In genomic region chr2:25176573-25176972, GRCm38 (mm10) we compare ENCODE assay signal across 10 mouse cellular contexts. TPM values are rescaled to one million over a fixed set of nuclear protein-coding genes. Genes with fewer than 3 reads are reported as not detected.
DNase-seq lines count a peak whose midpoint lies in the region; ATAC-seq and TF ChIP-seq lines count a peak whose summit lies in the region.
"Had no signal": no experiment of that assay in that cellular context is flagged by ENCODE, and none has a peak within 500 bp of the region (broad histone marks: within the 10 kb centered on the region; RNA-seq: fewer than 3 reads in every experiment).

No protein-coding gene starts in this region.

- H3K36me3 ChIP-seq in forebrain, embryonic 12.5 days (replicated peaks) = no peaks in the 10 kb centered on the region
- no peaks in the 10 kb centered on the region for H3K36me3 ChIP-seq in intestine, postnatal 0 days (ENCODE audit: control insufficient read depth, insufficient read depth)
- H3K36me3 ChIP-seq in midbrain, embryonic 14.5 days (ENCODE audit: control insufficient read depth, insufficient read depth, low read length) = no peaks in the 10 kb centered on the region

- H3K4me3 ChIP-seq in forebrain, embryonic 12.5 days (replicated peaks) = no peak overlapping the region; the same call in 1 of the 2 replicates
- H3K4me3 ChIP-seq in intestine, postnatal 0 days (ENCODE audit: low read depth, low read length) = no peak overlapping the region
- H3K4me3 ChIP-seq in midbrain, embryonic 14.5 days (replicated peaks; ENCODE audit: low read depth, low read length) = no peak overlapping the region

- H3K4me1 ChIP-seq in forebrain, embryonic 12.5 days = peaks cover 63% of the 10 kb centered on the region
- peaks cover 38% of the 10 kb centered on the region for H3K4me1 ChIP-seq in intestine, postnatal 0 days (replicated peaks; ENCODE audit: control insufficient read depth, insufficient read depth, low read length)
- H3K4me1 ChIP-seq in midbrain, embryonic 14.5 days (ENCODE audit: control insufficient read depth, insufficient read depth, low read length) = peaks cover 46% of the 10 kb centered on the region

- DNase-seq in heart, adult 8-10 months (ENCODE audit: low spot score) = peak; percentile 72
- DNase-seq in heart, postnatal 36 days = no peak
- DNase-seq in midbrain, embryonic 14.5 days = no peak
- DNase-seq in thymus, postnatal 10 days (ENCODE audit: low spot score in 2 of 2) = no peak
- DNase-seq in ovary, adult 18-20 months (ENCODE audit: low spot score) = no peak
- no peak for DNase-seq in gastrocnemius, adult 8-10 months (ENCODE audit: low spot score in 2 of 2)
- DNase-seq: adrenal gland, postnatal 25 days had no signal

- peak overlapping the region; percentile 38; the same call in 1 of the 2 replicates for H3K9ac ChIP-seq in forebrain, embryonic 12.5 days
- no peak overlapping the region for H3K9ac ChIP-seq in intestine, postnatal 0 days (ENCODE audit: low read depth, low read length)
- 0 out of 2 replicates have a peak overlapping the region, but pooled peaks have one; percentile 2 for H3K9ac ChIP-seq in midbrain, embryonic 14.5 days (replicated peaks; ENCODE audit: low read length)

- ATAC-seq in forebrain, embryonic 12.5 days (ENCODE audit: low FRiP score) = no peak
- ATAC-seq in intestine, postnatal 0 days = no peak
- no peak for ATAC-seq in midbrain, embryonic 14.5 days (ENCODE audit: low FRiP score, low TSS enrichment)

- TF ChIP-seq CTCF in intestine, postnatal 0 days (IDR thresholded peaks at IDR 0.05; ENCODE audit: low read depth) = no peak

- 72% methylated on average over 6 of the region's 6 CpGs for WGBS in forebrain, embryonic 12.5 days
- 58% methylated on average over 6 of the region's 6 CpGs for WGBS in intestine, postnatal 0 days
- WGBS in midbrain, embryonic 14.5 days = 73% methylated on average over 6 of the region's 6 CpGs

- H3K9me3 ChIP-seq in forebrain, embryonic 12.5 days = no peaks in the 10 kb centered on the region
- H3K9me3 ChIP-seq in intestine, postnatal 0 days (ENCODE audit: control insufficient read depth) = no peaks in the 10 kb centered on the region
- H3K9me3 ChIP-seq in midbrain, embryonic 14.5 days (ENCODE audit: control insufficient read depth, low read length) = no peaks in the 10 kb centered on the region
- H3K9me3 ChIP-seq: megakaryocyte, embryonic 14.5 days had no signal

- H3K27me3 ChIP-seq in forebrain, embryonic 12.5 days = no peaks in the 10 kb centered on the region
- no peaks in the 10 kb centered on the region for H3K27me3 ChIP-seq in intestine, postnatal 0 days (replicated peaks; ENCODE audit: control insufficient read depth, insufficient read depth, low read length)
- no peaks in the 10 kb centered on the region for H3K27me3 ChIP-seq in midbrain, embryonic 14.5 days (ENCODE audit: control insufficient read depth, insufficient read depth, low read length)

- H3K27ac ChIP-seq in forebrain, embryonic 12.5 days = peak overlapping the region; percentile 85; the same call in 1 of the 2 replicates
- 0 out of 2 replicates have a peak overlapping the region, but pooled peaks have one; percentile 8 for H3K27ac ChIP-seq in intestine, postnatal 0 days (ENCODE audit: low read depth, low read length)
- H3K27ac ChIP-seq in midbrain, embryonic 14.5 days (replicated peaks; ENCODE audit: low read depth, low read length) = peak overlapping the region; percentile 77; the same call in 1 of the 2 replicates

- intact Hi-C loops in heart, postnatal 36 days (cut with DNase I) = no loop called here

- peak overlapping the region; percentile 48 for H3K4me2 ChIP-seq in forebrain, embryonic 12.5 days
- no peak overlapping the region for H3K4me2 ChIP-seq in intestine, postnatal 0 days (replicated peaks; ENCODE audit: low read depth)
- H3K4me2 ChIP-seq in midbrain, embryonic 14.5 days (ENCODE audit: low read length) = peak overlapping the region; percentile 43

RNA-seq across cellular contexts. Expression of gene Nrarp, which starts 4.0 kb away (rescaled TPM):
- total RNA-seq in heart, adult 8-10 months (2022) = 1 to 10 TPM; 5.0 to 9.4 (median 9.2) TPM
- 10 to 100 TPM in 1 of 2 experiments, 1 to 10 TPM in 1; 9.7 to 12.0 TPM for total RNA-seq in heart, postnatal 36 days (2021)
- 76.8 and 81.0 TPM in 2 replicates for polyA plus RNA-seq in forebrain, embryonic 12.5 days (2016; fragmentation: Nextera tagmentation; extraction: Ambion mirVana)
- polyA plus RNA-seq in intestine, postnatal 0 days (2015; fragmentation: Nextera tagmentation; extraction: Ambion mirVana) = 15.9 and 16.5 TPM in 2 replicates
- polyA plus RNA-seq in midbrain, embryonic 14.5 days (2014; fragmentation: Nextera tagmentation; extraction: Ambion mirVana) = 13.0 and 20.8 TPM in 2 replicates
- 1 to 10 TPM; 3.0 to 7.1 (median 5.9) TPM for total RNA-seq in gastrocnemius, adult 8-10 months (2022)

RNA-seq across cellular contexts. Expression of gene Tor4a, which starts 20.1 kb away (rescaled TPM):
- 1 to 10 TPM; 3.9 to 5.0 (median 4.7) TPM for total RNA-seq in heart, adult 8-10 months (2022)
- 1 to 10 TPM; 4.0 to 5.2 TPM for total RNA-seq in heart, postnatal 36 days (2021)
- 0.62 and 1.0 TPM in 2 replicates for polyA plus RNA-seq in forebrain, embryonic 12.5 days (2016; fragmentation: Nextera tagmentation; extraction: Ambion mirVana)
- 12.0 and 12.6 TPM in 2 replicates for polyA plus RNA-seq in intestine, postnatal 0 days (2015; fragmentation: Nextera tagmentation; extraction: Ambion mirVana)
- 0.66 and 1.1 TPM in 2 replicates for polyA plus RNA-seq in midbrain, embryonic 14.5 days (2014; fragmentation: Nextera tagmentation; extraction: Ambion mirVana)
- total RNA-seq in gastrocnemius, adult 8-10 months (2022) = under 1 TPM; 0.48 to 0.92 (median 0.76) TPM

RNA-seq across cellular contexts. Expression of gene Nelfb, which starts 34.7 kb away (rescaled TPM):
- 10 to 100 TPM; 38.5 to 49.3 (median 39.5) TPM for total RNA-seq in heart, adult 8-10 months (2022)
- total RNA-seq in heart, postnatal 36 days (2021) = 10 to 100 TPM; 38.7 to 39.9 TPM
- 106 and 111 TPM in 2 replicates for polyA plus RNA-seq in forebrain, embryonic 12.5 days (2016; fragmentation: Nextera tagmentation; extraction: Ambion mirVana)
- 41.4 and 45.6 TPM in 2 replicates for polyA plus RNA-seq in intestine, postnatal 0 days (2015; fragmentation: Nextera tagmentation; extraction: Ambion mirVana)
- polyA plus RNA-seq in midbrain, embryonic 14.5 days (2014; fragmentation: Nextera tagmentation; extraction: Ambion mirVana) = 82.6 and 98.7 TPM in 2 replicates
- total RNA-seq in gastrocnemius, adult 8-10 months (2022) = 10 to 100 TPM; 20.8 to 28.3 (median 22.6) TPM

RNA-seq across cellular contexts. Expression of gene Stpg3, which starts 37.9 kb away (rescaled TPM):
- total RNA-seq in heart, adult 8-10 months (2022) = not detected
- total RNA-seq in heart, postnatal 36 days (2021) = not detected
- not detected in 2 replicates for polyA plus RNA-seq in forebrain, embryonic 12.5 days (2016; fragmentation: Nextera tagmentation; extraction: Ambion mirVana)
- polyA plus RNA-seq in intestine, postnatal 0 days (2015; fragmentation: Nextera tagmentation; extraction: Ambion mirVana) = not detected in 2 replicates
- 0.16 TPM in 1 of 2 replicates, not detected in the other for polyA plus RNA-seq in midbrain, embryonic 14.5 days (2014; fragmentation: Nextera tagmentation; extraction: Ambion mirVana)
- not detected for total RNA-seq in gastrocnemius, adult 8-10 months (2022)
- total RNA-seq: adrenal gland, postnatal 25 days had no signal

RNA-seq across cellular contexts. Expression of gene Fam166a, which starts 42.0 kb away (rescaled TPM):
- total RNA-seq in heart, adult 8-10 months (2022) = not detected
- not detected for total RNA-seq in heart, postnatal 36 days (2021)
- 0.46 and 0.87 TPM in 2 replicates for polyA plus RNA-seq in forebrain, embryonic 12.5 days (2016; fragmentation: Nextera tagmentation; extraction: Ambion mirVana)
- polyA plus RNA-seq in intestine, postnatal 0 days (2015; fragmentation: Nextera tagmentation; extraction: Ambion mirVana) = 0.78 and 1.4 TPM in 2 replicates
- polyA plus RNA-seq in midbrain, embryonic 14.5 days (2014; fragmentation: Nextera tagmentation; extraction: Ambion mirVana) = not detected in 2 replicates
- not detected for total RNA-seq in gastrocnemius, adult 8-10 months (2022)

Comparison
In these comparisons a context has a peak if more than half of its experiments do, and no peak if none do; other contexts are left out.
1. H3K27ac ChIP-seq: peak in every context shown above with its lines; median percentile 85 in forebrain, embryonic 12.5 days; 77 in midbrain, embryonic 14.5 days; 8 in intestine, postnatal 0 days.